Mouse (Mus musculus) bone marrow macrophage, adult 2 months (primary cell): Measurements from ENCODE around the gene Mthfd2l. TPM values are rescaled to one million over a fixed set of nuclear protein-coding genes. Genes with fewer than 3 reads are reported as not detected.

Experiments
- H3K27ac ChIP-seq: 2 replicates; pipeline ENCODE4 v1.5.1; 2012; ENCODE audit warnings: low read depth, low read length; ENCODE audit not compliant: insufficient read depth
- H3K4me1 ChIP-seq: 2 replicates; pipeline ENCODE4 v1.6.1; 2012; ENCODE audit warnings: low read length; ENCODE audit not compliant: control insufficient read depth, insufficient read depth
- H3K4me3 ChIP-seq: 2 replicates; pipeline ENCODE4 v1.5.1; 2012; ENCODE audit warnings: mild to moderate bottlenecking, low read length, moderate library complexity; ENCODE audit not compliant: insufficient read depth
- CTCF ChIP-seq: IDR thresholded peaks from 2 replicates; pipeline ENCODE4 v1.5.1; 2012; ENCODE audit warnings: low read depth, mild to moderate bottlenecking, low read length, moderate library complexity
- POLR2A ChIP-seq: IDR thresholded peaks from 2 replicates; pipeline ENCODE4 v1.6.1; 2012; ENCODE audit warnings: mild to moderate bottlenecking, low read depth, low read length, borderline replicate concordance
- polyA plus RNA-seq: library from polyadenylated mRNA; stranded (reverse); fragments of >200 nt; gene quantifications from 2 replicates; pipeline ENCODE4 v1.2.4, GENCODE M21; 2012; ENCODE audit not compliant: missing spikeins, insufficient read depth, insufficient read length

Gene Mthfd2l
- polyA plus RNA-seq, 1 experiment = 8.1 TPM

GRCm38 (mm10) chr5:91038547-91038946 is 107.6 kb downstream of the Mthfd2l start:
- Histone ChIP-seq H3K27ac (no peak overlapping the region), H3K4me1 (peaks cover 4% of the 10 kb centered on the region; the same call in 1 of the 2 replicates), H3K4me3 (no peak overlapping the region)
- TF ChIP-seq POLR2A (no peak), CTCF (no peak)

- Histone ChIP-seq H3K27ac (no peak overlapping the region), H3K4me3 (no peak overlapping the region), H3K4me1 (peaks cover 4% of the 10 kb centered on the region; the same call in 1 of the 2 replicates)
- TF ChIP-seq CTCF (no peak), POLR2A (no peak)
Observed at GRCm38 (mm10) chr5:91038963-91039362, 108.0 kb downstream of the Mthfd2l start.

- TF ChIP-seq CTCF = no peak
- TF ChIP-seq POLR2A = no peak
- Histone ChIP-seq H3K4me3 (no peak overlapping the region), H3K27ac (no peak overlapping the region), H3K4me1 (no peaks in the 10 kb centered on the region)
Observed at GRCm38 (mm10) chr5:91047987-91048386, 117.1 kb downstream of the Mthfd2l start.

DNA sequence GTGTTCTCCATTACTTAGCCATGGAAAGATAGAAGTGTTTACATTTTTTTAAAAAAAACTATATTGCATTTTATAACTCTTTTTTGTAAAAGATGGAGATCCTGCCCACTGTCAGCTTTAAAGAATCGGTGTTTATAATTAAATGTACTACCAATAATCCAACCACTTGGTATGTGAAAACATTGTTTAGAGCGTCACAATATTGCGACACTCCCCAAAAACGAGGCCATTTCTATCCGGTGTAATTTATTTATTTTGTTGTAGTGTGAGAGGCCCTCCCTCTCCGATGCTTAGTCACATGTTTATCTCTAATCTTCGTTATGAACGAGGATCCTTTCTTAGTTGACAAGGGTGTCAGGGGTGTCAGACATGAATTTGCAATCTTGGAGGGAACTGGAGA is 117.5 kb downstream of the Mthfd2l start:
- H3K27ac ChIP-seq = no peak overlapping the region
- no peak overlapping the region for H3K4me3 ChIP-seq
- TF ChIP-seq POLR2A (no peak), CTCF (no peak)
- H3K4me1 ChIP-seq = no peaks in the 10 kb centered on the region

Other genes starting within 250 kb of the Mthfd2l start
- gene Cxcl5, start 171.8 kb upstream of the Mthfd2l start, polyA plus RNA-seq = 0.35 TPM in 1 of 2 replicates, not detected in the other
- 0.86 and 1.3 TPM in 2 replicates for gene Ppbp, start 162.6 kb upstream of the Mthfd2l start, polyA plus RNA-seq
- 349 and 380 TPM in 2 replicates for gene Pf4, start 158.7 kb upstream of the Mthfd2l start, polyA plus RNA-seq
- gene Cxcl3, start 145.0 kb upstream of the Mthfd2l start, polyA plus RNA-seq = not detected in 2 replicates
- gene Cxcl15, start 136.6 kb upstream of the Mthfd2l start, polyA plus RNA-seq = not detected in 2 replicates
- gene Cxcl1, start 39.9 kb upstream of the Mthfd2l start, polyA plus RNA-seq = 0.59 and 1.4 TPM in 2 replicates
- gene Cxcl2, start 27.2 kb upstream of the Mthfd2l start, polyA plus RNA-seq = 7.4 and 7.7 TPM in 2 replicates
- not detected in 2 replicates for gene Epgn, start 96.3 kb downstream of the Mthfd2l start, polyA plus RNA-seq
- gene Ereg, start 143.5 kb downstream of the Mthfd2l start, polyA plus RNA-seq = not detected in 2 replicates
- gene Areg, start 208.5 kb downstream of the Mthfd2l start, polyA plus RNA-seq = not detected in 2 replicates